Mouse (Mus musculus) left cerebral cortex, postnatal 36 days (tissue): ENCODE data around the gene Nt5dc3. TPM values are rescaled to one million over a fixed set of nuclear protein-coding genes. Genes with fewer than 3 reads are reported as not detected.

Source experiments
- DNase-seq, 2 experiments: peaks; one replicate each; pipeline ENCODE4 v3.0.0; 2021 to 2022; ENCODE audit warnings: low spot score in 2 of 2, mixed read lengths in 1 of 2
- intact Hi-C: fragments of 180-260 bp; cut with DNase I; formaldehyde crosslinking; loops from one replicate; pipeline ENCODE4 v1.15.1; 2025
- total RNA-seq, 2 experiments: library from RNA; stranded (reverse); gene quantifications; 2 replicates each; pipeline ENCODE4 v1.2.3; 2021

Nt5dc3 gene
- total RNA-seq, 2 experiments from 2014 or later: 79.4 to 82.5 TPM

GRCm38 (mm10) chr10:86776281-86776680 lies 2.5 kb upstream of the Nt5dc3 start:
- intact Hi-C loops: loop anchor here (5.0 to 10.0 kb wide), 2 partner anchors 46 to 189 kb away; no protein-coding TSS in a partner anchor
- no peak for DNase-seq

- no peak for DNase-seq
- intact Hi-C loops: loop anchor here (2.0 to 10.0 kb wide), 3 partner anchors 45 to 187 kb away; partner anchors contain the start of genes Hsp90b1 and Ttc41
Observed at GRCm38 (mm10) chr10:86777614-86778319, 1.0 kb upstream of the Nt5dc3 start.

- peak in 1 of 2 experiments; percentile 27 for DNase-seq
- intact Hi-C loops: loop anchor here (2.0 to 10.0 kb wide), 3 partner anchors 43 to 186 kb away; partner anchors contain the start of genes Hsp90b1 and Ttc41
Observed at GRCm38 (mm10) chr10:86779117-86779755, 431 bp downstream of the Nt5dc3 start.

GRCm38 (mm10) chr10:86779816-86780500 lies 1.2 kb downstream of the Nt5dc3 start:
- DNase-seq: no peak
- intact Hi-C loops: loop anchor here (2.0 to 10.0 kb wide), 3 partner anchors 42 to 185 kb away; partner anchors contain the start of genes Hsp90b1 and Ttc41

GRCm38 (mm10) chr10:86781641-86782040 lies 2.8 kb downstream of the Nt5dc3 start:
- no peak for DNase-seq
- intact Hi-C loops: no loop called here

GRCm38 (mm10) chr10:86782656-86783055 lies 3.9 kb downstream of the Nt5dc3 start:
- intact Hi-C loops: no loop called here
- DNase-seq: no peak

GRCm38 (mm10) chr10:86783561-86783960 lies 4.8 kb downstream of the Nt5dc3 start:
- DNase-seq: no peak
- intact Hi-C loops: no loop called here

- no peak for DNase-seq
- intact Hi-C loops: no loop called here
Observed at GRCm38 (mm10) chr10:86784126-86784675, 5.4 kb downstream of the Nt5dc3 start.

GRCm38 (mm10) chr10:86785396-86785795 lies 6.6 kb downstream of the Nt5dc3 start:
- DNase-seq: no peak
- intact Hi-C loops: no loop called here

GRCm38 (mm10) chr10:86786083-86786482 lies 7.3 kb downstream of the Nt5dc3 start:
- no peak for DNase-seq
- intact Hi-C loops: no loop called here

GRCm38 (mm10) chr10:86788193-86788592 lies 9.4 kb downstream of the Nt5dc3 start:
- no peak for DNase-seq
- intact Hi-C loops: no loop called here

GRCm38 (mm10) chr10:86789146-86789672 lies 10.4 kb downstream of the Nt5dc3 start:
- intact Hi-C loops: no loop called here
- DNase-seq: no peak

GRCm38 (mm10) chr10:86791507-86792184 lies 12.8 kb downstream of the Nt5dc3 start:
- intact Hi-C loops: no loop called here
- DNase-seq: no peak

GRCm38 (mm10) chr10:86793509-86793951 lies 14.7 kb downstream of the Nt5dc3 start:
- intact Hi-C loops: no loop called here
- no peak for DNase-seq

- no peak for DNase-seq
- intact Hi-C loops: no loop called here
Observed at GRCm38 (mm10) chr10:86794196-86794595, 15.4 kb downstream of the Nt5dc3 start.

GRCm38 (mm10) chr10:86794794-86795535 lies 16.2 kb downstream of the Nt5dc3 start:
- peak in 1 of 2 experiments; percentile 50 for DNase-seq

GRCm38 (mm10) chr10:86796073-86796741 lies 17.4 kb downstream of the Nt5dc3 start:
- DNase-seq: no peak
- intact Hi-C loops: no loop called here

More at GRCm38 (mm10) chr10:86794794-86795535, 16.2 kb downstream of the Nt5dc3 start:
- intact Hi-C loops: no loop called here

GRCm38 (mm10) chr10:86807362-86807761 lies 28.6 kb downstream of the Nt5dc3 start:
- DNase-seq: no peak
- intact Hi-C loops: no loop called here
